Mouse (Mus musculus): ENCODE measurements around the gene Zfp987.
"Not testable (repeated sequence)": the region's sequence is repeated elsewhere in the genome, so short reads cannot be mapped to it uniquely, and the experiment has no call there.

The Zfp987 gene

GRCm38 (mm10) chr4:146096998-146097397 is at the start of gene Zfp987:
TSS of gene Zfp987 (plus strand) at chr4:146097298.
- DNase-seq (ENCODE audit: low read depth, low spot score): not testable (repeated sequence)

DNA sequence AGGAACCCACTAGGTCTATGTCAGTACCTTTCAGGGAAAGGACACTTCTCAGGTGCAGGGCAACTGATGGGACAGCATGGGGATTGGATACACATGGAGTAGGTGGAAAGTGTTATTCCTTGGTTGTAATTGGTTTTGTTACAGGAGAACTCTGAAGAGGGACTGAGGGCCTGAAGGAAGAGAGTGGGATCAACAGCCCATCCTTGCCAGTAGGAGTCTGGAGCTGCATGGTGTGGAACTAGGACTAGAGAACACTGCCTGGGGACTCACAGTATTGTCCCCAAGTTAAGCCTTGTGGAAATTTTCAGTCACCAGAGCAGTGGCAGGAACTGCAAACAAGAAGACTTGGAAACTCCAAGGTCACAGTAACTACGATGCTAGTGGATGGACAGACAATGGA is 44.6 kb upstream of the Zfp987 start:
- not testable (repeated sequence) for DNase-seq (ENCODE audit: low read depth, low spot score)

GRCm38 (mm10) chr4:146053445-146053844 is 43.7 kb upstream of the Zfp987 start:
- not testable (repeated sequence) for DNase-seq (ENCODE audit: low read depth, low spot score)

DNA sequence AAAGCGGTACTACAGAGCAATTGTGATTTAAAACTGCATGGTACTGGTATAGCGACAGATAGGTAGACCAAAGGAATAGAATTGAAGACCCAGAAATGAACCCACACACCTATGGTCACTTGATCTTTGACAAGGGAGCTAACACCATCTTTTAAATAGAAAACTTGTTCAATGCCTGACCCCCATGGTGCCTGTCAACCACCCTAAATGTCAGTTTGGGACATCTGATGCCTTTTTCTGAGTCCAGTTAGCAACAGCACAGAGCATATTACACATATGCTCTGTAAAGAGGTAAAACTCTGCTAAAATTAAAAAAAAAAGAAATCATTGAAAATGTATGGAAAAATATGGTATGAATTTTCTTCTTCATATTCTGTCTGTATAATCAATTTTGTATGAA is 41.8 kb upstream of the Zfp987 start:
- DNase-seq (ENCODE audit: low read depth, low spot score): no peak

- not testable (repeated sequence) for DNase-seq (ENCODE audit: low read depth, low spot score)
Observed at GRCm38 (mm10) chr4:146058646-146059045, 38.5 kb upstream of the Zfp987 start.

DNA sequence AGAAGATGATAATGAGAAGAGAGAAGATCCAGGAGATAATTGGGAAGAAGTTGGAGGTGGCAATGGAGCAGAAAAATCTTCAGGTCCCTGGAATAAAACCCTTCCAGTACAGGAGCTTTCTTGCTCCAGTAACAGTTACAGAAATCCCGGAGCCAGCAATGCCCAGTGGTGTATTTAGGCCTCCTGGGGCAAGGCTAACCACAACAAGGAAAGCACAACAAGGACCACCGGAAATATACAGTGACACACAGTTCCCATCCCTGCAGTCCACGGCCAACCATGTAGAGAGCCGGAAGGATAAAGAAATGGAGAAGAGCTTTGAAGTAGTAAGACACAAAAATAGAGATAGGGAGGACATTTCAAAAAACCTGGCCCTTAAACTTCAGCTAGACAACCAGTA is 38.0 kb upstream of the Zfp987 start:
- DNase-seq (ENCODE audit: low read depth, low spot score): not testable (repeated sequence)

DNA sequence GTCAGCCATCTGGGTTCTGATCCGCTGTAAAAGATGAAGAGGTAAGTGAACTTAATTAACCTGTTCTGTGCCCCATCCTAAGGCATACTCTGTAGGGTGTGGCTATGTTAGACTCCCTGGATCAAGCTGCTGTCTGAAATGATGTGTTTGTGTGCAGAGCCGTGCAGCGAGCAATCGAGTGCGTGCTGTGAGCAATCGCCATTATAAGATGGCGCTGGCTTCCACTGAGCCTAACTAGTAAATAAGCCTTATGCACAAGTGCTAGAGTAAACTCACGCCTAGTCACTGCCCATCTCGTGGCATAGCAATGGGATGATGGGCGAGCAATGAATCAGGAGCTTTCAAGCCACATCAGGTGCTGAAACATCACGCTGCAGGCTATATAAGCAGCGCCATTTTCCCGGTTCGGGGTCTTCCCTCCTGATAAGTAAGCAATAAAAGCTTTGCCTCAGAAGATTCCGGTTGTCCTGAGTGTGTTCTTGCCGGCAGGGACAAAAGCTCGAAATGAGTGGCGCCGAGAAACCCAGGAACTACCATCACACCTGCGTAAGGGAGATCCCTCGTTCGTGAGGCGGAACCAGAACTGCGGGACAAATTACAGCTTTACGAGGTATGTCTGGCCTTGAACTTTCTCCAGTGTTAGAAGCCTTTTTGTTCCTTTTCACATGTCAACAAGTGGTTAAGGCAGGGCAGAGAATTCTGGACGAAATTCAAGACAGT is 37.0 kb upstream of the Zfp987 start:
- not testable (repeated sequence) for DNase-seq (ENCODE audit: low read depth, low spot score)

DNA sequence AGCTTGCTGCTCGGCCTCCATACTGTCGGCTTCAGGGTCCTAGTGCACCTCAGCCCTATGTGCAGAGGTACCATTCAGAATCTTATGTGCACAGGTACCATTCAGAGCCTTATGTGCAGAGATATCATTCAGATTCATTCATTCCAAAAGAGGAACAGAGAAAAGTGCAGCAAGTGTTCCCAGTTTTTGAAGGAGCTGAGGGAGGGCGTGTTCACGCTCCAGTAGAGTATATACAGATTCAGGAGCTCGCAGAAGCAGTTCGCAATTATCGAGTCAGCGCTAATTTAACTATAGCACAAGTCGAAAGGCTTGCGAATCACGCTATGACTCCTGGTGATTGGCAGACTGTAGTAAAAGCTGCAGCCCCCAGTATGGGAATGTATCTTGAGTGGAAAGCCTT is 36.0 kb upstream of the Zfp987 start:
- DNase-seq (ENCODE audit: low read depth, low spot score): not testable (repeated sequence)

GRCm38 (mm10) chr4:146062021-146062420 is 35.1 kb upstream of the Zfp987 start:
- not testable (repeated sequence) for DNase-seq (ENCODE audit: low read depth, low spot score)

DNA sequence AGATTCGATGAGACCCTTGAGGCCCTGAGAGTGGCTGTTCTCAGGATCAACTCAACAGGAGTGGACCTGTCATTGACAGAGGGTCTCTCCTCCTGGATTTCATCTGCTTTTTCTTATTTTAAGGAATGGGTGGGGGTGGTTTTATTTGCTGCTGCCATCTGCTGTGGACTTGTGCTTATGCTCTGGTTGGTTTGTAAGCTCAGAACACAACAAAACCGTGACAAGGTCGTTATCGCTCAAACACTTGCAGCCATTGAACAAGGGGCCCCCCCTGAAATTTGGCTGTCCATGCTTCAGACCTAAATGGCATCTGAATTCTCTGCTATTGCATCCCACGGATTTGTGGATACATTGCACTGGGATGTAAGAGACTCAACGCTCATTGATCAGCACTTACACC is 34.1 kb upstream of the Zfp987 start:
- not testable (repeated sequence) for DNase-seq (ENCODE audit: low read depth, low spot score)

DNA sequence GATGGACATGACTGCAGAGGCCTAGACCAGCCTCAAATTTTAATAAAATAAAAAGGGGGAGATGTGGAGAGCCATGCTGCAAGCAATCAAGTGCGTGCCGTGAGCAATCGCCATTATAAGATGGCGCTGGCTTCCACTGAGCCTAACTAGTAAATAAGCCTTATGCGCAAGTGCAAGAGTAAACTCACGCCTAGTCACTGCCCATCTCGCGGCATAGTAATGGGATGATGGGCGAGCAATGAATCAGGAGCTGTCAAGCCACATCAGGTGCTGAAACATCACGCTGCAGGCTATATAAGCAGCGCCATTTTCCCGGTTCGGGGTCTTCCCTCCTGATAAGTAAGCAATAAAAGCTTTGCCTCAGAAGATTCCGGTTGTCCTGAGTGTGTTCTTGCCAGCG is 33.5 kb upstream of the Zfp987 start:
- not testable (repeated sequence) for DNase-seq (ENCODE audit: low read depth, low spot score)

DNA sequence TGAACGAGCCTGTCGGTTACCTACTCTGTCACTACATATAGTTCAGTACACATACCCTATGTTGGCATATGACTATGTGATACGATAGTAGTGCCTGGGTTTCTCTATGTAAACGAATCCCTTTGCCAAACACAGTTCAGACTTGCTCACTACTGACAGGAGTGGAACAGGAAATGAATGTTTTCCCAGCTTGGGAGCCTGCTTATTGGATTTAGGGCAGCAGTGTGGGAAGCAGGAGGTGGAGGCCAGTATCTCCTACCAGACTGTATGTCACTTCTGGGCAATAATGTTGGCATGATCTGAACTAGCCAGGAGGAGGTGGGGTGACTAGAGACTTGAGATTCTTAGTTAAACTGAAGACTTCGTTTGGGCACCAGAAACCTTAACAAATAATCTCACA is 32.3 kb upstream of the Zfp987 start:
- DNase-seq (ENCODE audit: low read depth, low spot score): not testable (repeated sequence)

DNA sequence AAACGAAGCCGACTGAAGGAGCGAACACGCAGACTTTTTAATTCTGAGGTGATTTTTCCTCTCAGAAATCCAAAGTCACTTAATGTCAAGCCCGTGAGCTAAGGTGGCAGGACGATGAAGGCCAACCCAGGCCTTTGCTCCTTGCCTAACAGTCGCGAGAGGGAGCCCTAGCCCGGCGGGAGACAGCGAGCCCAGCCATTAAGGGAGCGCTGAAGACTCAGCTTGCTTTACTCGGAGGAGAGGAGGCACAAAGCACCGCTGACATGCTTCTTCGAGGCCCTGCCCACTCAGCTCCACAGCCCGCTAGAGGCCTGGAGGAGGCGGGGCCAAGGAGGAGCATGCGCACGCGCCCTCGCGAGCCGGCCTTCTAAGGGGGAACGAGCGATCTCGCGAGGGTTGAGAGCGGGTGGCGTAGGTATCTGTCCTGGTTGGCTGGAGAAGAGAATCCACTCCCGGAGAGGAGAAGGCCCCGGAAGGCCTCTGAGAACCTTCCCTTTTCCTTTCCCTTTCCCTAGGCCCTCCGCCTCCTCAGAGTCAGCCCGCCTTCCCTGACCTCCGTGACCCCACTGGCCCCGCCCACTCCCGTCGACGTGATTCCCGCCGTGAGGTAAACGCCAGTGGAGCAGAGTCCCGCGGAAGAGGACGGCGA is 30.0 kb upstream of the Zfp987 start:
- not testable (repeated sequence) for DNase-seq (ENCODE audit: low read depth, low spot score)

GRCm38 (mm10) chr4:146067594-146067993 is 29.5 kb upstream of the Zfp987 start:
- DNase-seq (ENCODE audit: low read depth, low spot score): not testable (repeated sequence)

- DNase-seq (ENCODE audit: low read depth, low spot score): not testable (repeated sequence)
Observed at GRCm38 (mm10) chr4:146073264-146073663, 23.8 kb upstream of the Zfp987 start.

DNA sequence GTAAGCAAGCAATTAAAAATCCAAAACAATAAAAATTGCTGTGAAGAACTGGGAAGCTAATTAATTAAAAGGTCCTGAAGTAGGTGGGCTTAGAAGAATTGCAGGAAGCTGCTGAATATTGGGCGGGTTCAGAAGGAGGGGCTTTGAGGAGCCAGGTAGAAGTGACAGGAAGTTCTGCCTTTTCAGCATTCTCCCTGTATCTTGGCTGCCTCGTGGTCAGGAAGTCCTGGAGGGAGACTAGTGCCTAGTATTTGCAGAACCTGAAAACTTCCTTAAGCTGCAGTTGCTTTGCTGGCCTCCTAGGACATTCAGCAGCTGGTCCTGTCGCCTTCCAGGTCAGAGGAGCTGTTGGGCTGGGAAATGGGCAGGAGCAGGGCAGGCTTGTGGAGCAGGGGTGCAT is 4.3 kb downstream of the Zfp987 start:
- not testable (repeated sequence) for DNase-seq (ENCODE audit: low read depth, low spot score)

DNA sequence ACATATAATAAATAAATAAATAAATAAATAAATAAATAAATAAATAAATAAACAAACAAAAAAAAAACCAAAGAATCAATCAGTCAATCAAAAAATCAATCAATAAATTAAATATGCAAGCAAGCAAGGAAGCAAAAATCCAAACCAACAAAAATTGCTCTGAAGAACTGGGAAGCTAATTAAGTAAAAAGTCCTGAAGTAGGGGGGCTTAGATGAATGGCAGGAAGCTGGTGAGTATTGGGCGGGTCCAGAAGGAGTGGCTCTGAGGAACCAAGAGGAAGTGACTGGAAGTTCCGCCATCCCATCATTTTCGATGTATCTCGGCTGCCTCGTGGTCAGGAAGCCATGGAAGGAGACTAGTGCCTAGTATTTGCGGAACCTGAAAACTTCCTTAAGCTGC is 59.4 kb downstream of the Zfp987 start, which contains the start of gene Zfp600:
TSS of gene Zfp600 (plus strand) at position 301 of the 400 bp plus-strand sequence.
- DNase-seq (ENCODE audit: low read depth, low spot score): not testable (repeated sequence)

DNA sequence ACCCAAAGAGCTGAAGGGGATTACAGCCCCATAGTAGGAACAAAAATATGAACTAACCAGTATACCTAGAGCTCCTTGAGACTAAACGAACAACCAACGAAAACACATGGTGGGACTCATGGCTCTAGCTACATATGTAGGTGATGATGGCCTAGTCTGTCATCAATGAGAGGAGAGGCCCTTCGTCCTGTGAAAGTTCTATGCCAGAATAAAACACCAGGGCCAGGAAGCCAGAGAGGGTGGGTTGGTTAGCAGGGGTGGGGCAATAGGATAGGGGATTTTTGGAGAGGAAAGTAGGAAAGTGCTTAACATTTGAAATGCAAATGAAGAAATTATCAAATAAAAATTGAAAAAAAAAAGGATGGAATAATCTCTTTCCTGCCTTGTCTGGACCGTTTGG is 65.8 kb downstream of the Zfp987 start:
- not testable (repeated sequence) for DNase-seq (ENCODE audit: low read depth, low spot score)

DNA sequence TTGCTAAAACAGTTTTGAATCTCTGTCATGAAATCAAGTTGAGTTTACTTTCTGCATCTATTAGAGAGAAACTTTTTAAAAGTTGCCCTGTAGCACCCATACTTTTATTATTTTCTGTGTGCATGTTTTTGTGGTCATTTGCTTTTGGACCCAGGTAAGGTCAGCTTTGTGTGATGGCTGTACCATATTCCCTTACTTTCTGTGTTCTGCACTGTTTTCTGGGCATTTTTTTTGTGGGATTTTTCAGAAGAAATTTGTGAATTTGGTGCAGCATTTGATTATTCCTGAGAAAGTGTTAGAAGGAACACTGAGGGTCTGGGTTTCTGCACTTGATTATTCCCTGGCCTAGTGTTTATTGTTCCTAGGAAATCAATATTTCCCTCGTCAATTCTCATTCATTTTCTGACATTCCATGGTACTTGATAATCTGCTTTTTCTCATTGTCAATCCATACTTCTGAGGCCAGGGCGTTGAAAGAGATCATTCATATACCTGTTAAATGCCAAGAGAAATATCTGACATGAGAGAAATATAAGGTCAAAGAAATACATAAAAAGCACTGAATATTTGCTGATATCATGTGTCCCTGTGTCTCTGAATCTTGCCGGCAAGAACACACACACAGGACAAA is 70.2 kb downstream of the Zfp987 start:
- DNase-seq (ENCODE audit: low read depth, low spot score): not testable (repeated sequence)

DNA sequence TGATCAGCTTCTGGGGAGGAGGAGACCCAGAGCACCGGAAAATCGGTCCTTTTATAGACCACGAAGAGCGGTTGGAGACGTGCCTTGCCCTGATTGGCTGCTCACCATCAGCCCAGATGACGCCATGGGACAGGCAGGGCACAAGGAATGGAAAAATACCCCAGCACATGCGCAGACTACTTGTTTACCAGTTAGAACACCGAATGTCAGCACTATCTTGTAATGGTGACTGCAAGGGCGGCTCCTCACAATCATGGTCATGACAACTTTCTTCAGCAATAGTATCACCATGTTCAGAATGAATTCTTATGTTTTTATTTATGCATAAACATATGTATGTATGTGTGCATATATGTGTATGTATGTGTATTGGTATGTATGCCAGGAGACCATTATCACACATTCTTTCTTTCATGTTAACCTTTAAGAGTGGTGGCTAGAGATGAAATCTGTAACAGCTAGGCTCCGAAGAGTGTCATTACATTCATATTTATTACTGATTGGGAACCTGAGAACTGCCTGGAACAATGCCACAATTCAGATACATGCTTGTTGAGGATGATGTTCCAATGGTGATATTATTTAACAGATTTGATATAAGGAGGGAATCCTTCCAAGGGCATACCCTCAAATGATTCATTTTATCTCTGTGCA is 70.9 kb downstream of the Zfp987 start:
- not testable (repeated sequence) for DNase-seq (ENCODE audit: low read depth, low spot score)

GRCm38 (mm10) chr4:146168730-146169215 is 71.7 kb downstream of the Zfp987 start:
- DNase-seq (ENCODE audit: low read depth, low spot score): not testable (repeated sequence)
